Mouse (Mus musculus): ENCODE results near the gene Prokr2.

Gene Prokr2

DNA sequence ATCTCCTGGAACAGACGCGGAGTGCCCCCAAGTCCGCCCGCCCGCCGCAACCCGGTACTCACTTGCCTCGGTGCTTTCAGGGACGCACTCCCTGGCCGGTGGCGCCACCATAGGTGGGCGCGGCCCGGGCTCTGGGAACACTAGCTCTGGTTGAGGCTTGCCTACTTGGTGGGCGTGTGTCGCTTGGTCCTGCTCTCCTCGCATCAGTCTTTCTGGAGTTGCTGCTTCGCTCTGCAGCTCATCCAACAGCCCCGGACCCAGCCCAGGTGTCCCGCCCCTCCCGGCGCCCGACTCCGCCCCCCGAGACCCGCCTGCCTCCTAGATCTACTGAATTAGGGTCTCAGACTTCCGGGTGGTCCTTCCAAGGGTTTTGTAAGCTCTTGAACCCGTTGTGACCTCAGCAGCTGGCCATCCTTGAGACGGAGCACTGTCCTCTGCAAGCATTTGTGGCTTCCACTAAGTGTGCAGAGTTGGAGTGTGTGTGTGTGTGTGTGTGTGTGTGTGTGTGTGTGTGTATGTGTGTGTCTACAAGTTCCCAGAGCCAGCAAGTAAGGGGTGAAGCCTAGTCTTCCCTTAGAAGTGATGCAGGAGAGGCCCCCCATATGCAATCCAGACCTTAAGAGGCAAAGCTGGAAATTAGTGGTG lies at the start of gene Prokr2:
Gene Prokr2, minus strand, starts transcription at position 254 of the 645 bp plus-strand sequence.
- DNase-seq (ENCODE audit: low spot score) = no peak

DNA sequence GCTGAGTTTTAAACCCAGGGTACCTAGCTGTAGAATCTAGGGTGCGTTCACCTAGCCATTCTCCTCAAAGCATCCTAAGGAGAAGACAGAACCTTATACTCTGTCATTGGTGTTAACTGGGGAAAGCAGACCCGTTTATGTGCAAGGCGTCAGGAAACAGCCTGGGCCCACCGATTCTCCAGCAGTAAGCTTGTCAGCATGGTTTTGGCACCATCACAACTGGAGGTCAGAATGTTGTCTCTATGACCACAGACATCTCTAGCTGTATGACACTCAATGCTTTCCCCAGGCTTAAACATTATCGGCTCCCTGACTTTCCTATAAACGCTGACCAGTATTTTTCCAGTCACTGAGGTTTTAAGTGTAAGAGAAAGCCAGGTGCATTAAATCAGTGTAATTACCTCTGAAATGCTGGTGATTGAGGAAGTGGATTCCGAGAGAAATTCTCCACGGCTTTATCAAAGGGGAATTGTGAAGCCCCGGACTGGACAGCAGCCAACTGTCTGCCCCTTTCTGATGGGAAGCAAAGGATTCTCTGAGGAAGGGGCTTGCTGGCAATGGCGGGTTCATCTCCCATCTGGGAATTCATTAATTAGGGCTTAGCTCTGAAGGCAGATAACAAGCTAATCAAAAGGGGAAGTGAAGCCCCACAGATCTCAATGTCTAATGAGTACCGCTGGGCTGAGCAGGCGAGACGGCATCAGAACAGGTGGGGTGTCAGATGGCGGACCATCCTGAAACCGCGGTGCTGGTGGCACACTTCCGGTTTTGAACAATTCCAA lies 42.1 kb upstream of the Prokr2 start:
- DNase-seq (ENCODE audit: low spot score) = no peak

DNA sequence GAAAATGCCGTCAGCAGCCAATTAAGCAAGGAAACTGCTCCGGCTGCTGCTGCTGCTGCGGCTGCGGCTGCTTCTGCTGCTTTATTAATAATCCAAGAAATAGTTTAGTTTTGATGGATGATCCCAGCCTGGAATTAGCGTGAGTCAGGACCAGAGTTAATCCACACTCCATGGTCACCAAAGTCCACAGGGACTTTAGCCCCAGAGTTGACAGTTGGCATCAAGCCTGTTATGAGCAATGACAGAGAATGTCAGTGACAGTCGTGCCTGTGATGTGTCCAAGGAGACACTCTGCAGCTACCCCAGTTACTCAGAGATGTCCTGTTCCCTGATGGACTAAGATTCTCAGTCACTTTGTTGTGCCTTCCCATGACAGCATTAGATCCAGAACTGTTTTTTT lies 40.3 kb upstream of the Prokr2 start:
- no peak for DNase-seq (ENCODE audit: low spot score)

DNA sequence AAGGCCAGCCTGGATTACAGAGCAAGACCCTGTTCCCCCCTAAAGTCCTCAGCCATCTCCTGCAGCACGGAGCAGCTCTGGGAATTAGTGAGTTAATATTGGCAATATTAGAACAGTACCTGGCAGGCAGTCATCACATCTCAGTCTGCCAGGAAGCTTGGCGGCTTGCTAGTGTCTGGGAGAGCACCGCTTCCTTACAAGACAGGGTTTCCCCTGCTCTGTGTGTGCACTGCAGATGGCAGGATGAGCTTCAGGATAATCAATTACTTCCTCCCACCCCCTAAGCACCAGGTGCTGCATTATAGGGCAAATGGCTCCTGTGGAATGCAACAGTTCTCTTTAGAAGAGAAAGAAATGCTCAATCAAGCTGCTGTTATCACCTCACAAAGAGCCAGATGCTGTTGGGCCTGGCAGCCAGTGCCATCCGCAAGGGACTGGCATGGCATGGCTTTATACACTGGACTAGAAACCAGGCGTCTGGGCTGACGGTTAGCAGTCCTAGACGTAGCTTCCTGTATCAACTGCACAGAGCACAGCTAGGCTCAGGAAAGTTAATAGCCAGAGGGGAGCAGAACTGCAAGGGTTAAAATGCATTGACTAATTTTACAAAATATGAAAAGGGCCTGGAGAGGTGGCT lies 38.3 kb upstream of the Prokr2 start:
- DNase-seq (ENCODE audit: low spot score) = no peak

DNA sequence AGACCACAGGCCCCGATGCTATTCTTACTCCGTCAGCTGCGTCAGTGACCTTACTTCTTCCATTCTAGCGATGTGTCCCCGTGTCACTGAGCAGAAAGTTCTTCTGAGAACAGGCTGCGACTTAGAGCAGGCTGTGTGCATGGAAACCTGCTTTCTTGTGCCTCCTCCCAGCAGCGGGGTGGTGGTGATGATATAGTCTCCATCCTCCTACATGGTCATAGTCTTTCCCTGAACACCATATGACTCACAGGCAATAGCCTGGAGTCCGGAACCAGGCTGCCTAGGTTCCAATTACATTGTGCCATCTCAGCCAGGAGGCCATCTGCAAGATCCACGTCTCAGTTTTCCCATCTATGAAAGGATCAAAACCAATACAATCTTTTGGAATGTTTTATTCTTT lies 37.6 kb upstream of the Prokr2 start:
- no peak for DNase-seq (ENCODE audit: low spot score)

DNA sequence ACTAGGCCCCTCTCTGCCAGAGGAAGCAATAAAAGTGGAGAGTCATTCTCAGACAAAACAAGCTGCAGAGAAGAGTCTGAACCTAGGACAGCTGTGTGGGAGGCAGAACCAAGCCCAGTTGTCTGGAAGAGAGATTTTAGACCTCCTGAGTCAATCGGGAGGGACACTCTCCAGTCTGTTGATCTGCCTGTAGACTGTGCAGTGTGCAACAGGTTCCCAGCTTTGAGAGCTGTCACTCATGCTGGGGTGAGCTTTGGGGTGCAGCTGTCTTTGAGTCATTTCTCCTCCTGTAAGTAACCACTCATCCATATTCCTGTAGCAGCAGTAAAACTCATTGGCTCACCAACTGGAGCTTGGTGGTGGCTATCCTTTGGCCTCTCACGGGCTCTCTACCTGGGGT lies 33.2 kb upstream of the Prokr2 start:
- no peak for DNase-seq (ENCODE audit: low spot score)

DNA sequence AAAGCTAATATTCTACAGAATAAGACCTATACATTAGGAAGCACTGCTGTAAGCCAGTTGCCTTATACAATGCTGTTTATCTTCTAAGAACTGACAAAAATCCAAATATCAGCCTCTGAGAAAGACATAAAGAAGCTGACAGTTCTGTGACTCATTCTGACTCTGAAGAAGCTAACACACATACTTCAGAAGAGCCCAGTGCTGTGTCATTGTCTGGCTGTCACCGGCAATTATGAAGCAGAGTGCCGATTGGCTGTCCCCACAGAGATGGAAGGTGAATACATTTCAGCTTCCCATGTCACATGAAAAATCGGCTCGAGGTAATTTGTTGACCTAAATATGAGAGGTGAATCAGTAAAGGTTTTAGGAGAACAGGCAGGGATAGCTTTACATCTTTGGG lies 24.9 kb upstream of the Prokr2 start:
- no peak for DNase-seq (ENCODE audit: low spot score)

DNA sequence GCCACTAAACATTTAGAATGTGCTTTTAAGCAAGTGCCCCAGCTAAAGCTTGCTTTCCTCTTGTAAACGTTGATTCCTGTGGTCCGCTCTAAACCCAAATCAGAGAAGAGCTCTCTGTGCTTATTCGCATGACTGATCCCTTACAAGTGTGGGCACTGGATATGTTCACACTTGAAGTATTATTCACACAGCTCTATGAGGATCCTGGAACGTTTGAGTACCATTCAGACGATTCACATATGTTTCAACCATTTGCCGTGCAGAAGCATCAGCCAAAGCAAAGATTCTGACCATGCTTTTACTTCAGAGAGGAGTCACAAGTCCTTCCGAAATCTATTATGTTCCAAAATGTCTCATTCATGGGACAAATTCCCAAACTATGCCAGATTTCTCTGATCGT lies 12.9 kb upstream of the Prokr2 start:
- DNase-seq (ENCODE audit: low spot score) = no peak

DNA sequence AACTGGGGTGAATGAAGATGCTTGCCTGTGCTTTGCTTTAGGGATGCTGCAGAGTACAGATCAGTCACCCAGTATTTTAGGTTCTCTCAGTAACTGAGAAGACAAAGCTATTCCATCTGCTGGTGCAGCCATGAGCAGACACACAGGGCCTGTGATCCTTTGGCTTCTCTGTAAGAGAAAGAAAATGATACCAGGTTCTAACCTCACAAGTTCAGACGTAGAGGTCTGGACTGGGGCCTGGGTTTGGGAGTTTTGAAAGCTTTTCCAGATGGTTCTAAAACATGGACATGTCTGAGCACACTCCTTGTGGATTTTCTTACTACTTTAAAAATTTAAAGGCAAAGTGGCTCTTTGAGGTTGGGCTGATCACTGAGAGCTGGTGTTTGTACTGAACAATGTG lies 10.5 kb upstream of the Prokr2 start:
- no peak for DNase-seq (ENCODE audit: low spot score)

DNA sequence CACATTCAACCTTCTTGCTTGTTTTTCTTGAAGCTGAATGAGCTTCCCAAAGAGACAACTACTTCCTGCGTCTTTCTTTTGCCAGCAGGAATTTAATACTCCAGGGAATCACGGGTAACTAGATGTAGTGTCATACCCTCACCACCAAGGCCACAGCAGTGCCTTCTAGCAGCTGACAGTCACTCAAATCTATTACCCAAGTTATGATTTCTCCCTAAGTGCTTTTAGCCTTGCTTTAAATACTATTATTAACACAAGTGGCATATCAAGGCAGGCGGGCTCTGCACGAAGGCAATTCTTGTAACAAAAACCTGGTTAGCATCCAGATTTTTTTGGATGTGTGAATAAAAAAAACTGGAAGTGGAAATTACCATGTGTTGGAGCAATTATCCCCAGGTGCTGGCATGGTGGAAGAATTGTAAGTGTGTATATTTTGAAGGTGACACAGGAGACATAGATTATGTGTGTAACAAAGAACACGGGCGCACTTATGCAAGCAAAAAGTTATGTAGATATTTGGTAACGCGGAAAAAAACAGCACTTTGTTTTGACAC lies 5.4 kb upstream of the Prokr2 start:
- no peak for DNase-seq (ENCODE audit: low spot score)

DNA sequence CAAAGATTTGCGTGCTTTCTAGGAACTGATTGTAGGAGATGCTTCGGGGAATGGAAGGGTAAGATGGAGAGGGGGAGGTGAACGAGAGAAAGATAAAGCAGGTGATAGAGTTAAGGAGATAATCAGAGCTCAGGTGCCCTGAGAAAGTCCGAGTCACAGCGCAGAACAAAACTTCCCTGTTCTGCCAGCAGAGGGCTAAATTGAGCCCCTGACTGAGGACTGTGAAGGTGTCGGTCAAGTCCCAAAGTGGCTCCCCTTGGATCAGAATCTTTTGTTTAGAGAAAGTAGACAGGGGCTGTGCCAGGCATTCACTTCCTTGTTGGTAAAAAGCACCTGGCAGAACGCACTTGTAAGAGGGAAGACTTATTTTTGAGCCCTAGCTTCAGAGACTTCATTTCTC lies 4.3 kb upstream of the Prokr2 start:
- DNase-seq (ENCODE audit: low spot score) = peak; percentile 18

DNA sequence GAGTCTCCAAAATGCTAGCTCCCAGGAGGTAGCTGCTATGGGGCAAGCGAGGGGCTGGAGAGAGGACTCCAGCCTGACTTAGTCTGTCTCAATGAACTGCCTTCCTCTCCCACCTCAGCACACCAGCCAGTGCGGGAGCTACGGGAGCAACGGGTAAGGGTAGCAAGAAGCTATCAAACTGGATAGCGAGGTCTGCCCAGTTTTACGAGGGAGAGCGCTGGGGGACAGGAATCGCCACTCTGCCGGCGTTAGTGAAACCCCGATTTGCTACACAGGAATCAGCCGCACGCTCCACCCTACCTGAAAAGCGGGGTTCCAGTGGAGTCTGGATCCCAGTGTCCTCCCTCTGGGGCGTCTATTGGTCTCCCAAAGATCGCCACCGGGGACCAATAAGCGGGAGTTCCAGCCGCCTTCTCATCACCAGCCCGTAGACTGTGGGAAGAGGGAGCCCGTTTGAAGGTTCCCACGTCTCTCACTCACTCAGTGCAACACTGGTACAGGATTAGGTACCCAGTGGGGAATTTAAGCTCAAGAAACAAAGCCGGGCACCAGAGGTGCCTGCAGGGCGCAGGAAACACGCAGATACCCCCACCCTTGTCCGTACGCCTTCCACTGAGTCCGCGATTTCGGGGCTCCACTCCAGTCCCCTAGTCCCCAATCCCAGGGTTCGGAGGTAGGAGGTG lies 595 bp downstream of the Prokr2 start:
- no peak for DNase-seq (ENCODE audit: low spot score)

DNA sequence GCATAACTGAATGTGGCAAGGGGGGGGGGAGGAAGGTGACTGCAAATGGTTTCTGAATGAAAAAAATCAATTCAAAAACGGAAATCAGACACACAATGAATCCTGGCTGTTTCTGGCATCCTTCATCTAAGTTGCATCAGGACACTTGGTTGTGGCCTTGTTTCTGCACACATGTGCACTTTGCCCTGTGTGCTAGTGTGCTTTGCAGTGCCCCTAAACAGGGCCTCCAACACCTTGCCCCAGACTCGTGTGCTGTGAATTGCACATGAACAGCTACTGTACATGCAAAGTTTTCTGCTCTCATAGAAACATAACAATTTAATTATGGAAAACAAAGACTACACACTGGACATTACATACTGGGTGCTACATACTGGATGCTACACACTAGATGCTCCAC lies 2.9 kb downstream of the Prokr2 start:
- DNase-seq (ENCODE audit: low spot score) = no peak

DNA sequence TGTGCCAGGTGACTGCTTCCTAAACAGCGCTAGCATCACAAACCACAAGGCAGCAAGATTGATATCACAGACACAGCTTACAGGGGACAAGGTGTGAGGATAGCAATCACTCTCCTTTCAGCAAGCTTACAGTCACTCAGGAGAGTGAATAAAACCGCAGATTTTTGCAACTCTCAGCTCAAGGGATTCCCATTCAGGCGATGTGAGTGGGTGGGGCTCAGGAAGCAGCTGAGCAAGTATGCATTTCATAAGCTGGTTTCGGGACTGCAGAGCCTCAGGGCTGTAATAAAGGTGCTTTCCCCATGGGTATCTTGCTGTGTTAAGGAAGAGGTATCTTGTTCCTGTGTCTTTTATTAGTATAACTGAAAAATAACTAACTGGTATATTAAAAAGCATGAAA lies 5.6 kb downstream of the Prokr2 start:
- no peak for DNase-seq (ENCODE audit: low spot score)

DNA sequence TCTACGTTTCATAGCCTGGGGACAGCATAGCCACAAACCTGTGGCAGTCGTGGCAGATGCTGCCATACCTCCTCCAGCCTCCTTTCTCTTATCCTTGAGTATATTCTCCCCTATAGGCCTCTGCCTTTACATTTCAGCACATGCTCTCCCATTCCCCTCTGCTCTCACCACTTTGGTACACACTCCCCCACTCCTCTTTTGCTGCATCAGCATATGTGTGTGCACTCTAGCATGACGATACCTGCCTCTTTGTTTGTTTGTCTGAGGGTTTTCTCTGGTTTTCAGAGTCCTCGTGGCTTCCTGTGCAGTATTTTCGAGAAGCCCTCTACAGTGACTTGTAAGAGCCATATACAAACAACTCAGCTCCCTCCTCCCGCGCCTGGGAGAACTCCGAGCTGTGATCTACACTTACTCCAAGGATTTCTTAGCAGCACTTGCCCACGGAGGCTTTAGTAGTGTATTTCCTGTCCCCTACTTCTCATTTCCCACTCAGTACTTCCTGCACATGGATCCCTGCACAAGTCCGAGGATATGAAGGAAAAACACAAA lies 6.6 kb downstream of the Prokr2 start:
- DNase-seq (ENCODE audit: low spot score) = no peak

DNA sequence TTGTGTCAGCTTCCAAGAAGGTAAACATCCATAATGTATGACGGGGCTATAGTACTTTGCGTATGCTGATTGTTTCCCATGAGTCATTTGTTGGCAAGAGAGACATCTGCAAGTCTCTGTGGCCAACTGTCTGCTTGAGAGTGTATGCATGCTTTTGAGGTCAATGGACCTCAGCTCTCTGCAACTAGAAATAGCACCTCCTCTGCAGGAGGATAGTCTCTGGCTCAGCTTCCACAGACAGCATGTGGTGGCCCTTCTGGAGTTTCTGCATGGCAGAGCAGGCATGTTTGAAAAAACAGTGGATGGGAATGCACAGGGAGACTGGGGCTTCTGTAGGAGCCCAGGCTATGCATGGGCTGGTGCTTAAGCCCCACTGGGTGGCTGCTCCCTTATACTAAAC lies 7.8 kb downstream of the Prokr2 start:
- no peak for DNase-seq (ENCODE audit: low spot score)

DNA sequence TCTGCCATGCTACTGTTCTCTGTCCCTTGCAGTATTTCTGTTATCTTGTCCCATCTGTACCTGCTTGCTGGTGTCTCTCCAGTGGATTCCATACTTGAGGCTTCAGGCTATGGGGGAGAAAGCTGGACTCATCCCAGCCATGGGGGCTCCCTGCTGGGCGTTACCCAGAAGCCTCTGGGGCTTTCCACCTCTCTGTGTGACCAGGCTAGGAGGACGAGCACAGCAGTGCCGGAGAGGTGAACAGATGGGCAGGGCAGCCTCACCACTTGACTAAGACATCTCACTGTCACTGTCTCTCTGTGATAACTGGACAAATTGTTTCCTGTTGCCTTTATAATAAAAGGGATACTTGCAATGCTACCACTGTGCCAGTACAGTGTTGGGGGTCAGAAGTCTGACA lies 9.5 kb downstream of the Prokr2 start:
- DNase-seq (ENCODE audit: low spot score) = no peak

DNA sequence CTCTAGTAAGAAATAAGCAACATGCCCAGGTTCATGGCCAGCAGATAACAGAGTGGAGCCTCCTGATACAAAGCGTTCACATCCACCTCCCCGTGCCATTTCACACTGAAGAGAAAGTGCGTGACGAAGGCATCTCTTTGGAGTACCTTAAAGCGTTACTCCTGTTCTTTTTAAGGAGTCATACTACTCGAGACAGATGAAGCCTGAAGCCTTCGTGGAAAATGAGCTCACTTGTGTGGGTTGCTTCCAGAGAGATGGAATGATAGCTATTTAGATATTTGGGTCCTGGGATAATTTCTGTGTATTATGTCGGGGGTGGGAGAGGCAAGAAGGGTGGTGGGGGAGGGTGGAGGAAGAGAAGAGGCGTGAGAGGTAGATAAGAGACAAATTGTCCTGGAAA lies 10.1 kb downstream of the Prokr2 start:
- no peak for DNase-seq (ENCODE audit: low spot score)

DNA sequence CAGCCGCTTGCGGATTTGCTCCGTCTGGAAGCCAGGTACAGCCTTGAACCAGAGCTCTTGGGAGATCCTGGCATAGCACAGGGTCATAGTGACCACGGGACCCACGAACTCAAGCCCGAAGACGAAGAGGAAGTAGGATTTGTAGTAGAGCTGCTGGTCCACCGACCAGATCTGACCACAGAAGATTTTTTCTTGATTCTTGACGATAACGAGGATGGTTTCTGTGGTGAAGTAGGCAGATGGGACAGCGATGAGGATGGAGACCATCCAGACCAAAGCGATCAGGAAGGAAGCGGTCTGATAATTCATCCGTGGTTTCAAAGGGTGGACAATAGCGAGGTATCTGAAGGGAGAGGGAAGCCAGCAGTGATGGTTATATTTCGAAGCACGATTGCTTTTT lies 11.5 kb downstream of the Prokr2 start:
- DNase-seq (ENCODE audit: low spot score) = no peak

DNA sequence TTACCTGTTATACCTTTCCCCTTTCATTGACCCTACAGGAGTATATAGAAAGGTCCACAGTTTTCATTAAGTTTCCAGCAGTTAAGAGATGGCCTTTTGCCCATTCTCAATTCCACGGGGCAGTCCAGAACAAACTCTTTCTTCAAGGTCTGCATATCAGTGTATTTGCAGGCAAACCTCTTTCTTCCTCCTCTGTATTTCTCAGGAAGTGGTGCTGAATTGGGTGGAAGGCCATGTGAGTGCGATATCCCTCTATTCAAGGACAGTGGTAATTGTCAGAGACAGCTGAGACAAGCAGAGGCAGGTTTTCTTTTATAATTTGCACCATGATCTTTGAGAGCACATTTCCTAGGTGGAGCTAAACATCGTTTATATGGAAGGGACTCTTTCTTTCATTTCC lies 16.8 kb downstream of the Prokr2 start:
- DNase-seq (ENCODE audit: low spot score) = no peak

DNA sequence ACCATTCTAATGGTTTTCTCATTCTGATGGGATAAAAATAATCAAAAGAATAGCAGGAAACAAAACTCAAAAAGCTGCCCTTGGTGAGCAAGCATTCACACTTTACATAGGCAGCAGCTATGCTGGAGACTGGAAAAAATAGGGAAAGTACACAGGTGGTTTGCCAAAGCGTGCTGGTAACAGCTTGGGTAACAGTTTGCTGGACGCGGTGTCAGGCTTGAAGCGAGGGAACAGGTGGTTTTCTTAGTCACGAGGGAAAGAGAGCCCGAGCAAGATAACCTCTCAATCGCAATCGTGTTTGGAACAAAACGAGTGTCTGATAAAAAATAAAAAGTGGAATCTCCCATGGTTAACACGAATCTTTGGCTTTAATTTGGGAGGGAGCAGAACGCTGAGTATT lies 41.4 kb downstream of the Prokr2 start:
- DNase-seq (ENCODE audit: low spot score) = no peak

DNA sequence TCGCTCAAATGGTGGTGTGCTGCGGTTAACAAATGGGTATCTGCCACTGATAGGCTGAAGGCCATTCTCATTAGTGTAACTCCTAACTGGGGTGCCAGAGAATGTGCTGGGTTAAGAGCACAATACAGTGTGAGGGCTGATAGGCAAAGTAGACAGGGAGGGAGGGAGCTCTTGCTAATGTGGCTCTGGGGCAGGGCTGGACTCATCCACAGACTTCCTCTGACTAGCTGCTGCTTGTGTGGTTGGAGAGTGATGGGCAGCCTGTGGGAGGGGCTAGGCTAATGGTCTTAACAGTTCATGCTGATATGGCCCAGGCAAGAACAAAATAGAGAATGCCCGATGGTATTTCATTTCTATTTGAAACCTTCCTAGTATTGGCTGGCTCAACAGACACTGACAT lies 44.0 kb downstream of the Prokr2 start:
- no peak for DNase-seq (ENCODE audit: low spot score)
